Mouse (Mus musculus): ENCODE measurements around the gene Eci1. TPM values are rescaled to one million over a fixed set of nuclear protein-coding genes. Genes with fewer than 3 reads are reported as not detected.

Eci1 gene
- total RNA-seq (2014; rRNA removed; ENCODE audit: low replicate concordance) (440 and 624 TPM in 2 replicates), polyA plus RNA-seq (2015; fragmentation: Nextera tagmentation; extraction: Ambion mirVana) (595 and 640 TPM in 2 replicates)

- 0% methylated on average over 48 of the region's 48 CpGs for WGBS
- H3K9me3 ChIP-seq (replicated peaks; ENCODE audit: control insufficient read depth, low read length) = no peaks in the 10 kb centered on the region
- peak within 1 kb of the TSS; percentile 63 for H3K4me3 ChIP-seq (ENCODE audit: low read depth, low read length)
- H3K9ac ChIP-seq (replicated peaks; ENCODE audit: low read depth, low read length) = peak within 1 kb of the TSS; percentile 84
- ATAC-seq (ENCODE audit: insufficient read depth, low read depth) (peak; percentile 97), DNase-seq (ENCODE audit: low spot score) (peak; percentile 97)
- H3K36me3 ChIP-seq (replicated peaks; ENCODE audit: control insufficient read depth, insufficient read depth, low read length) = peaks cover 32% of the 10 kb centered on the region
- peaks cover 12% of the 10 kb centered on the region for H3K4me1 ChIP-seq (ENCODE audit: control insufficient read depth, insufficient read depth)
- H3K27me3 ChIP-seq (ENCODE audit: control insufficient read depth, insufficient read depth, low read length) = no peaks in the 10 kb centered on the region
- peak within 1 kb of the TSS; percentile 62 for H3K4me2 ChIP-seq (ENCODE audit: low read depth, low read length)
- TF ChIP-seq CTCF (IDR thresholded peaks at IDR 0.05; ENCODE audit: low read depth) (no peak), EP300 (IDR thresholded peaks at IDR 0.05; ENCODE audit: low read depth) (no peak)
- H3K27ac ChIP-seq (ENCODE audit: low read depth) = peak within 1 kb of the TSS; percentile 96
Observed at GRCm38 (mm10) chr17:24426471-24427169, at the start of gene Eci1. Eci1 (plus strand) TSS chr17:24426641.

- no peak overlapping the region for H3K27ac ChIP-seq (ENCODE audit: low read depth)
- no peak for ATAC-seq (ENCODE audit: insufficient read depth, low read depth)
- WGBS = 64% methylated on average over 2 of the region's 2 CpGs
Observed at GRCm38 (mm10) chr17:24378496-24378895, 47.9 kb upstream of the Eci1 start.

GRCm38 (mm10) chr17:24383789-24384188 lies 42.7 kb upstream of the Eci1 start:
- WGBS = 79% methylated on average over 8 of the region's 8 CpGs
- TF ChIP-seq EP300 (IDR thresholded peaks at IDR 0.05; ENCODE audit: low read depth) (no peak), CTCF (IDR thresholded peaks at IDR 0.05; ENCODE audit: low read depth) (no peak)

More at GRCm38 (mm10) chr17:24378496-24378895, 47.9 kb upstream of the Eci1 start:
- DNase-seq (ENCODE audit: low spot score) = no peak
- no peak overlapping the region for H3K4me2 ChIP-seq (ENCODE audit: low read depth, low read length)
- H3K4me1 ChIP-seq (ENCODE audit: control insufficient read depth, insufficient read depth) = no peaks in the 10 kb centered on the region
- H3K9ac ChIP-seq (replicated peaks; ENCODE audit: low read depth, low read length) = no peak overlapping the region
- TF ChIP-seq EP300 (IDR thresholded peaks at IDR 0.05; ENCODE audit: low read depth) = no peak
- TF ChIP-seq CTCF (IDR thresholded peaks at IDR 0.05; ENCODE audit: low read depth) = no peak
- no peaks in the 10 kb centered on the region for H3K9me3 ChIP-seq (replicated peaks; ENCODE audit: control insufficient read depth, low read length)
- no peak overlapping the region for H3K4me3 ChIP-seq (ENCODE audit: low read depth, low read length)
- H3K27me3 ChIP-seq (ENCODE audit: control insufficient read depth, insufficient read depth, low read length) = no peaks in the 10 kb centered on the region
- H3K36me3 ChIP-seq (replicated peaks; ENCODE audit: control insufficient read depth, insufficient read depth, low read length) = peaks cover 27% of the 10 kb centered on the region

GRCm38 (mm10) chr17:24388711-24389110 lies 37.7 kb upstream of the Eci1 start:
- 87% methylated on average over 5 of the region's 5 CpGs for WGBS
- DNase-seq (ENCODE audit: low spot score) = no peak

More at GRCm38 (mm10) chr17:24383789-24384188, 42.7 kb upstream of the Eci1 start:
- peaks cover 33% of the 10 kb centered on the region for H3K36me3 ChIP-seq (replicated peaks; ENCODE audit: control insufficient read depth, insufficient read depth, low read length)
- no peaks in the 10 kb centered on the region for H3K4me1 ChIP-seq (ENCODE audit: control insufficient read depth, insufficient read depth)
- H3K4me2 ChIP-seq (ENCODE audit: low read depth, low read length) = no peak overlapping the region
- DNase-seq (ENCODE audit: low spot score) (no peak), ATAC-seq (ENCODE audit: insufficient read depth, low read depth) (no peak)
- H3K27me3 ChIP-seq (ENCODE audit: control insufficient read depth, insufficient read depth, low read length) = no peaks in the 10 kb centered on the region
- no peak overlapping the region for H3K4me3 ChIP-seq (ENCODE audit: low read depth, low read length)
- no peaks in the 10 kb centered on the region for H3K9me3 ChIP-seq (replicated peaks; ENCODE audit: control insufficient read depth, low read length)
- no peak overlapping the region for H3K27ac ChIP-seq (ENCODE audit: low read depth)
- no peak overlapping the region for H3K9ac ChIP-seq (replicated peaks; ENCODE audit: low read depth, low read length)

GRCm38 (mm10) chr17:24389865-24390264 lies 36.6 kb upstream of the Eci1 start:
- H3K9me3 ChIP-seq (replicated peaks; ENCODE audit: control insufficient read depth, low read length) = no peaks in the 10 kb centered on the region
- no peaks in the 10 kb centered on the region for H3K4me1 ChIP-seq (ENCODE audit: control insufficient read depth, insufficient read depth)
- no peaks in the 10 kb centered on the region for H3K27me3 ChIP-seq (ENCODE audit: control insufficient read depth, insufficient read depth, low read length)
- peak; percentile 42 for DNase-seq (ENCODE audit: low spot score)
- no peak overlapping the region for H3K27ac ChIP-seq (ENCODE audit: low read depth)
- ATAC-seq (ENCODE audit: insufficient read depth, low read depth) = no peak
- peaks cover 28% of the 10 kb centered on the region for H3K36me3 ChIP-seq (replicated peaks; ENCODE audit: control insufficient read depth, insufficient read depth, low read length)
- H3K4me3 ChIP-seq (ENCODE audit: low read depth, low read length) = no peak overlapping the region
- no peak overlapping the region for H3K4me2 ChIP-seq (ENCODE audit: low read depth, low read length)
- TF ChIP-seq EP300 (IDR thresholded peaks at IDR 0.05; ENCODE audit: low read depth) (no peak), CTCF (IDR thresholded peaks at IDR 0.05; ENCODE audit: low read depth) (peak; percentile 76)
- 2% methylated on average over 2 of the region's 2 CpGs for WGBS
- no peak overlapping the region for H3K9ac ChIP-seq (replicated peaks; ENCODE audit: low read depth, low read length)

More at GRCm38 (mm10) chr17:24388711-24389110, 37.7 kb upstream of the Eci1 start:
- H3K36me3 ChIP-seq (replicated peaks; ENCODE audit: control insufficient read depth, insufficient read depth, low read length) = peaks cover 28% of the 10 kb centered on the region
- H3K9ac ChIP-seq (replicated peaks; ENCODE audit: low read depth, low read length) = no peak overlapping the region
- no peaks in the 10 kb centered on the region for H3K9me3 ChIP-seq (replicated peaks; ENCODE audit: control insufficient read depth, low read length)
- H3K4me2 ChIP-seq (ENCODE audit: low read depth, low read length) = no peak overlapping the region
- ATAC-seq (ENCODE audit: insufficient read depth, low read depth) = no peak
- TF ChIP-seq EP300 (IDR thresholded peaks at IDR 0.05; ENCODE audit: low read depth) = no peak
- no peak for TF ChIP-seq CTCF (IDR thresholded peaks at IDR 0.05; ENCODE audit: low read depth)
- H3K27ac ChIP-seq (ENCODE audit: low read depth) = no peak overlapping the region
- no peak overlapping the region for H3K4me3 ChIP-seq (ENCODE audit: low read depth, low read length)
- no peaks in the 10 kb centered on the region for H3K27me3 ChIP-seq (ENCODE audit: control insufficient read depth, insufficient read depth, low read length)
- no peaks in the 10 kb centered on the region for H3K4me1 ChIP-seq (ENCODE audit: control insufficient read depth, insufficient read depth)
